Mouse (Mus musculus) neural tube, embryonic 15.5 days (tissue): ENCODE data around the gene Tbck. TPM values are rescaled to one million over a fixed set of nuclear protein-coding genes. Genes with fewer than 3 reads are reported as not detected.

Source experiments
- ATAC-seq: fragments of 200-750 bp; cut with Nextera tagmentation; 2 replicates; pipeline ENCODE4 v1.8.0; 2017; ENCODE audit warnings: mild to moderate bottlenecking, moderate TSS enrichment, moderate library complexity; ENCODE audit not compliant: low FRiP score
- H3K27ac ChIP-seq: fragments of 300-500 bp; sonication (generic); replicated peaks from 2 replicates; pipeline ENCODE4 v1.5.1; 2015; ENCODE audit warnings: mild to moderate bottlenecking, inconsistent platforms
- H3K27me3 ChIP-seq: fragments of 300-500 bp; sonication (generic); replicated peaks from 2 replicates; pipeline ENCODE4 v1.6.1; 2015; ENCODE audit warnings: inconsistent platforms
- H3K36me3 ChIP-seq: fragments of 300-500 bp; sonication (generic); 2 replicates; pipeline ENCODE4 v1.6.1; 2015; ENCODE audit warnings: inconsistent platforms
- H3K4me1 ChIP-seq: fragments of 300-500 bp; sonication (generic); 2 replicates; pipeline ENCODE4 v1.6.1; 2015; ENCODE audit warnings: inconsistent platforms
- H3K4me2 ChIP-seq: fragments of 300-500 bp; sonication (generic); 2 replicates; pipeline ENCODE4 v1.6.1; 2015; ENCODE audit warnings: inconsistent platforms, mild to moderate bottlenecking, moderate library complexity
- H3K4me3 ChIP-seq: fragments of 300-500 bp; sonication (generic); replicated peaks from 2 replicates; pipeline ENCODE4 v1.5.1; 2015; ENCODE audit warnings: mild to moderate bottlenecking, inconsistent platforms
- H3K9ac ChIP-seq: fragments of 300-500 bp; sonication (generic); replicated peaks from 2 replicates; pipeline ENCODE4 v1.6.1; 2015; ENCODE audit warnings: mild to moderate bottlenecking, inconsistent platforms
- H3K9me3 ChIP-seq: fragments of 300-500 bp; sonication (generic); replicated peaks from 2 replicates; pipeline ENCODE4 v1.6.1; 2016; ENCODE audit warnings: inconsistent platforms
- WGBS: fragments of 180-500 bp; shearing (Covaris S2); methylation state at CpG from one replicate; pipeline ENCODE4 v1.1.7; 2015; ENCODE audit warnings: mixed read lengths; 5-methylcytosine and 5-hydroxymethylcytosine counted together
- polyA plus RNA-seq: library from polyadenylated mRNA; unstranded; fragments of >200 nt; fragmentation: Nextera tagmentation; extraction: Ambion mirVana; gene quantifications from 2 replicates; pipeline ENCODE4 v1.2.1, GENCODE M21; 2015

Tbck gene
- polyA plus RNA-seq, 1 experiment from 2014 or later = 32.2 TPM

DNA sequence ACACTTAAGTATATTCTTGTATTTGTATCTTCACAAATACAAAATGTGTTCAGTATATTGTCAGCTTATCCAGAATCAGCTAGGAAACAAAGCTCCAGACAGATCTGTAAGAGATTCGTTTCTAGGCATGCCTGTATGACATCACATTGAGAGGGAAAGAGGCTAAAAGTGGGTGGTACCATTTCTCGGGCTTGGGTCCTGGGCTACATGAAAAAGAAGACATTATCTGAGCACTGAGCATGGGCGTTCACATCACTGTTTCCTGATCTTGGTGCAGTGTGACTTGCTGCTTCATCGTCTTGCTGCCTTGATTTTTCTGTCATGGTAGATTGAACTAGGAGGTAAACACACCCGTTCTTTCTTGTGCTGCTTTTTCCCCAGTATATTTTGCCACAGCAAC lies 127.8 kb downstream of the Tbck start:
- ATAC-seq = no peak
- Histone ChIP-seq H3K4me3 (no peak overlapping the region), H3K4me1 (no peaks in the 10 kb centered on the region), H3K4me2 (no peak overlapping the region), H3K9me3 (no peaks in the 10 kb centered on the region), H3K9ac (no peak overlapping the region), H3K27me3 (no peaks in the 10 kb centered on the region), H3K27ac (no peak overlapping the region), H3K36me3 (no peaks in the 10 kb centered on the region)
- WGBS = 84% methylated on average over 5 of the region's 5 CpGs

DNA sequence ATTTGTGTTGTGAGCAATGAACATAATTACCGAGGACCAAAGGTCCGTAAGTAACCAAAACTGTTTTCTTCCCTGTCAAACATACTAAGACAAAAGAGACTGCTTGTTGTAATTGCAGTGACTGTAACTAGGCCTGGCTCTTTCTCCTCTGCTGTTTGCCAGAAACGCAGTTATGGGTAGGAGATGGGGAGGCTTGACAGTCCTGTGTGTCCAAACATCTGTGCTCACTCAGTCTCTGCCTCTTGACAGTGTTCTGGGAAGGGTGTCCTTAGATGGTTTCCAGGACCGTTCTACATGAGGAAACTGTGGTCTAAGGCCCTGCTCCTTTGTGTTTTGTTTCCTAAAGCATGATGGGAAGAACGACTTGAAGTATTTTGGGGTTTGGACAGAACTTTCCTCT lies 128.4 kb downstream of the Tbck start:
- Histone ChIP-seq H3K9ac (no peak overlapping the region), H3K9me3 (no peaks in the 10 kb centered on the region), H3K36me3 (no peaks in the 10 kb centered on the region), H3K4me3 (no peak overlapping the region), H3K27me3 (no peaks in the 10 kb centered on the region), H3K27ac (no peak overlapping the region), H3K4me2 (no peak overlapping the region), H3K4me1 (no peaks in the 10 kb centered on the region)
- WGBS = 88% methylated on average over 5 of the region's 5 CpGs
- no peak for ATAC-seq

DNA sequence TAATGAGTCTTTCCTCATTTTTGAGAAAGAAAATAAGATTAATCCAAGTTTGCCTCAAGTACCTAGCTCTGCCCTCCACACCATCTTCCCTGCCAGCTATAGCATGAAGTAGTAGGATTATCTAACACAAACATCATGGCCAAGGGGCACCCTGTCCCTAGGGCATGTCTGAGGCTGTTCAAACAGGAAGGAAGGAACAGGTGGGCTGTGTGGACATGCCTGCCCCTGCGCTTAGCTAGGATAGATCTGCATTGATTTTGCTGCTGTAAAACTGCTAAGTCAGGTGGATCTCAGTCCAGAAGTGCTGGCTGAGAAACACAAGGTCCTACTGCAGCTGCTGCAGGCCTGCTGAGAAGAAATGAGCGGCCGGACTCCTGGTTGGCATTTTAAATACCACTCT lies 129.2 kb downstream of the Tbck start:
- H3K9me3 ChIP-seq = no peaks in the 10 kb centered on the region
- ATAC-seq = no peak
- no peak overlapping the region for H3K27ac ChIP-seq
- 96% methylated on average over 3 of the region's 3 CpGs for WGBS
- H3K4me1 ChIP-seq = no peaks in the 10 kb centered on the region
- H3K27me3 ChIP-seq = no peaks in the 10 kb centered on the region
- H3K4me2 ChIP-seq = no peak overlapping the region
- no peak overlapping the region for H3K4me3 ChIP-seq
- H3K9ac ChIP-seq = no peak overlapping the region
- H3K36me3 ChIP-seq = no peaks in the 10 kb centered on the region

DNA sequence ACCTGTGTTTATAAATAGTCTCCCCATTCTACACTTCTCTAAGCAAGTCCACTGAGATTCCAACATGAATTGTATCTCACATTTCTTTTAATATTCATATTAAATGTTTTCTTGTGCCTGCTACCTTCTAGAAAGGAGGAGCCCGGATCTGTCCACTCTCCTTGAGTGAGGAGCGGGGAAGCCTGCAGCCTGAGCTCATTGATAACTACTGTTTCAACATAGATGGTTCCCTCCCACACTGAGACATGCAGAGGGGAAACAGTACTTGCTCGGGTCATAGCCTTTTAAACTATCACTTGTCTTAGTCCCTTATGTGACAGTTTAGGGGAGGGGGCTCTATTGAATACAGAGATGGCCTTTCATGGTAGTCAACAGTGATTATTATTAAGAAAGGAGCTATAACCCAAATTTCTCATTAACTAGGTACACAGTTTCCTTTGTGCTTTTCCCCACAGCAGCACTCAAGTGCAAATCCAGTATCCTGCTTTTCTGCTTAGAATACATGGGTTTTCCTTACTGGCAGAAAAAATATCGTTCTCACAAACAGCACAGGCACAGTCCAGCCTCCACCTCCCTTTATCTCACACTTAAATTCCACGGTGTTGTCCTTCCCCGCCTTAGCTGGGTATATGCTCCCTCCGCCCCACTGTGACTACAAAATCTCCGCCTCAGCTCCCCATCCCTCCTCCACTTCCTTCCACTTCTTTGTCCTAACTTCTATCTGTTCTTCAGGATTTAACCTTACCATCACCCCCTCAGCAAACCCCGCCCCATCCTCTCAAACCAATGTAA lies 130.0 kb downstream of the Tbck start:
- Histone ChIP-seq H3K27ac (no peak overlapping the region), H3K9ac (no peak overlapping the region), H3K4me1 (no peaks in the 10 kb centered on the region), H3K27me3 (no peaks in the 10 kb centered on the region), H3K36me3 (no peaks in the 10 kb centered on the region), H3K9me3 (no peaks in the 10 kb centered on the region), H3K4me3 (no peak overlapping the region), H3K4me2 (no peak overlapping the region)
- no peak for ATAC-seq
- WGBS = 86% methylated on average over 9 of the region's 9 CpGs

DNA sequence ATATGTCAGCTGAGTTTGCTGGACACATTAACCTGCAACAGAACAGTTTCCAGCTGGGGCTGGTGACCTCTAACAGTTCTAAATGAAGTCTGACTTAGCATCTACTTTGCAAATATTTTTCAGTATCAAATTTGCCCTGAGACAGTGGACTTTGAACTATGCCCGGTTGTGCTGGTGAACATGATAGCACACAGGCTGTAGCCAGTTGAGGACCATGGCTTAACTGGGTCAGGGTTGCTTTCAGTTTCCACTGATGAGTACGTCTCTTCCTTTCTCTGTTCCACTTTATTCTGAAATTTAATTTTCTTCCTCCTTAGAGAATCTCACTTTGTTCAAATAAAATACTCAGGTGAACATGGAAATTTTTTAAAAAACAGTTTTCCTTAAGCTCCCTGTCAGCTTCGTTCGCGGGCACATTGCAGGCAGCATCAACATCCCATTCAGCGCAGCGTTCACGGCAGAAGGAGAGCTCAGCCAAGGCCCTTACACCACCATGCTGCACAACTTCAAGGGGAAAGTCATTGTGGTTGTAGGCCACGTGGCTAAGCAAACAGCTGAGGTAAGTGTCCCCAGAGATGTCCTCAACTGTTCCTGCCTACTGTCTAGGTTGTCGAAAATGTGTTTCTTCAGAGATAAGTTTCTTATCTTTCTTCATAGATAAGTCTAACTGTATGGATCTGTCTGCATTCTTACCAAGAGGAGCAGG lies 131.0 kb downstream of the Tbck start:
- Histone ChIP-seq H3K27me3 (no peaks in the 10 kb centered on the region), H3K27ac (no peak overlapping the region), H3K4me3 (no peak overlapping the region), H3K4me1 (no peaks in the 10 kb centered on the region), H3K9ac (no peak overlapping the region), H3K36me3 (no peaks in the 10 kb centered on the region), H3K4me2 (no peak overlapping the region), H3K9me3 (no peaks in the 10 kb centered on the region)
- no peak for ATAC-seq
- WGBS = 92% methylated on average over 10 of the region's 10 CpGs

- WGBS = 94% methylated on average over 4 of the region's 4 CpGs
Observed at GRCm38 (mm10) chr3:132815497-132816326, 131.8 kb downstream of the Tbck start.

DNA sequence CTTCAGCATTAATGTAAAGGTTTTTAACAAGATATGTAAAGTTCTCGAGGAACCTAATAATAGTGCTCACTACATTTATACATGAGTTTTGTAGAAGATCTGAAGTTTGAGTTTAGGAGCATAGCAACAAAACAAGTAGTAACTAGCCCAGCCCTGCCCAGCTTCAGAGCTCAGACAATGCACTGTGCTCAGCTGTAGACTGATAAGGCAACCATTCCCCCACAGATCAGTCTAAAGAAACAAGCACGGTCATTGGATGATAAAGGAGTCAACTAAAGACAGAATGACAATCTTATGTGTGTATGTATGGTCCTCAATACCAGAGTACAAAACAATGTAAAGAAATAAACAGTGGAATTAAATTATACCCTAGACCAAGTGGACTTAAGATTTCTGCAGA lies 135.5 kb downstream of the Tbck start:
- ATAC-seq = no peak
- Histone ChIP-seq H3K36me3 (0 out of 2 replicates have a peak, but pooled peaks cover 2% of the 10 kb centered on the region), H3K9me3 (no peaks in the 10 kb centered on the region), H3K4me2 (no peak overlapping the region), H3K9ac (no peak overlapping the region), H3K4me1 (no peaks in the 10 kb centered on the region), H3K27me3 (no peaks in the 10 kb centered on the region), H3K27ac (no peak overlapping the region), H3K4me3 (no peak overlapping the region)
- WGBS = 86% methylated on average over 2 of the region's 2 CpGs

More at GRCm38 (mm10) chr3:132815497-132816326, 131.8 kb downstream of the Tbck start:
- Histone ChIP-seq H3K27ac (no peak overlapping the region), H3K4me1 (no peaks in the 10 kb centered on the region), H3K36me3 (0 out of 2 replicates have a peak, but pooled peaks cover under 1% of the 10 kb centered on the region), H3K9me3 (no peaks in the 10 kb centered on the region), H3K4me3 (no peak overlapping the region), H3K27me3 (no peaks in the 10 kb centered on the region), H3K9ac (no peak overlapping the region), H3K4me2 (no peak overlapping the region)
- no peak for ATAC-seq

DNA sequence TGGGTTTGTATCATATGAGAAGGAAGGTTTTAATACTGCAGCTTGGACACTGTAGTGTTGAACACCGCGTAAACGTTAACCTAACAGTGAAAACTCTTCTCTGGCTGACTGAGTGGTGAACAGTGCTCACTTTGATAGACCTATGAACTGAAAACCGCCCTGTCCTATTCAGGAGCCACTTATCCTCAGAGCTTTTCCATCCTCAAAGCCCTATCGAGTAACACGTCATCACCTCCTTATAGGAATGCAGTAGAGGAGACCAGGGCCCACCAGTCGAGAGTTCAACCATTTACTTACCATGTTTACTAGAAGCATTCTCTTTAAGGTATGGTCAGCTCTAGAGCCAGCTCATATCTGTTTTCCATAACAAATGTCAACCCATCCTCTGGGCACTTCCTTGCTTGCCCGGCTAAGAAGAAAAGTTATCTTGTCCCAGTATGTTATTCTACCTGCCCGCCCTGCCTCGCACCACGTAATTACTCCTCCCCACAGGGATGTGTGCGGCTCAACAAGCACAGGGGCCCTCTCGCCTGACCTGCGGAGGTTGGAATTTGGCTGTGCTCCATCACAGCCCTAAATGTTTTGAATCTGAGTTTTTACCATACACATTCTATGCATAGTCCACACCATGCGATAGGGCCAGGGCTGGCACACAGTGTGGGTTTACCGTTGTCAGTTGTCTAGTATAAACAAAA lies 147.4 kb downstream of the Tbck start:
- Histone ChIP-seq H3K9ac (no peak overlapping the region), H3K9me3 (no peaks in the 10 kb centered on the region), H3K4me3 (no peak overlapping the region), H3K4me2 (no peak overlapping the region), H3K27ac (no peak overlapping the region), H3K4me1 (no peaks in the 10 kb centered on the region), H3K27me3 (no peaks in the 10 kb centered on the region), H3K36me3 (peaks cover 10% of the 10 kb centered on the region; the same call in 1 of the 2 replicates)
- no peak for ATAC-seq
- WGBS = 92% methylated on average over 16 of the region's 16 CpGs

DNA sequence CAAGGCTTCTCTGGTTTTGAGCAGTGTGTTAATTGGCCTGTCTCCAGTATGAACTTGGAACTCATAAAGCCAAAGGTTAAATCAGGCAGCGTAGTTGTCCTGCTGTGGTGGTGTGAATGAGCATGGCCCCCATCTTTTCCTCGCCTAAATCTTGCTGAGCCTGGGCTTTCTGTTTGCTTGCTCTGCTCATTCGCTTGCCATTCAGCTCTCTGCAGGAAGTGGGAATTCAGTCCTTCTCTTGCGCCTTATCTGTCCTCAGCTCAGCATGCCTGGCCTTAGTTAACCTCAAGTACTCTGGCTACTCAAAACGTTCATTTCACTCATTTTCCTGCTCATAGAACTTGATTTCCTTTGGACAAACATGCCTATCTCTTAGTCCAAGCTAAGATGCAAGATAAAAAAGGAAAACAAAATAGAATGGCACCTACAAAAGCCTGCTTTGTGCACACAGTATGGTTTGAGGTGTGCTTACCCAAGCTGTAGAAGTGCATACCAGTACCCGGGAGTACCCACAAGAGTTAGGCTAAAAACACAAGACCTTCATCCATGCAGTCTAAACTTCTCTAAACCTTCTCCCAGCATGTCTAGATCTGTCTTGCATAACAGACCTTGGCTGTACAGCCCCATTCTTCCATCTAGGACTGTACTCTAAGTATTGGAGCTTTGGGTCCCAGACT lies 151.3 kb downstream of the Tbck start:
- Histone ChIP-seq H3K36me3 (peaks cover 25% of the 10 kb centered on the region), H3K4me1 (no peaks in the 10 kb centered on the region), H3K4me3 (no peak overlapping the region), H3K4me2 (no peak overlapping the region), H3K9ac (no peak overlapping the region), H3K27ac (no peak overlapping the region), H3K9me3 (0 out of 2 replicates have a peak, but pooled peaks cover 4% of the 10 kb centered on the region), H3K27me3 (no peaks in the 10 kb centered on the region)
- 89% methylated on average over 6 of the region's 6 CpGs for WGBS
- no peak for ATAC-seq

DNA sequence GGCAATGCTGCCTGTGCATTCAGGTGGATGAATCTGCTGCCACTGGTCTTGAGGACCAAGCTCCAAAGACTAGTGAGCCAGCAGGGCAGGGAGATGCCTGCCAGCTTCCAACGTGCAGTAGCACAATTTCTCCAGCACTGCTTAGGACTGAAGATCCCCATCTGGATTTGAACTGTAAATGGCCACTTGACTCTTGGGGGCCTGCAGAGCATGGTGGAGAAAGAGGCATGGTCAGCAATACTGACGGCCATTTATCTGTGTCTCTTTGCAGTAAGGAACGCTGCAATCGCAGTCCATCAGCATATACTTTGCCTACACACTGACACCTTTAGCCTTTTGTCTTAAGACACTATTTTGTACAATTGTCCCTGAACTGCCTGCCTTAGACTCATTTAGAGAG lies 153.2 kb downstream of the Tbck start:
- Histone ChIP-seq H3K9ac (no peak overlapping the region), H3K4me3 (no peak overlapping the region), H3K4me1 (no peaks in the 10 kb centered on the region), H3K36me3 (peaks cover 32% of the 10 kb centered on the region), H3K27ac (no peak overlapping the region), H3K4me2 (no peak overlapping the region), H3K9me3 (0 out of 2 replicates have a peak, but pooled peaks cover 4% of the 10 kb centered on the region), H3K27me3 (no peaks in the 10 kb centered on the region)
- ATAC-seq = no peak
- 92% methylated on average over 4 of the region's 4 CpGs for WGBS
